Mouse (Mus musculus) left cerebral cortex, postnatal 4 days (tissue): ENCODE measurements around the gene Vps39. TPM values are rescaled to one million over a fixed set of nuclear protein-coding genes. Genes with fewer than 3 reads are reported as not detected.

Source experiments
- DNase-seq: peaks from one replicate; pipeline ENCODE4 v3.0.0-alpha.2; 2022
- intact Hi-C: fragments of 180-260 bp; cut with DNase I; formaldehyde crosslinking; loops from one replicate; pipeline ENCODE4 v1.15.1; 2025
- total RNA-seq, 2 experiments: library from RNA; stranded (reverse); gene quantifications; 2 replicates each; pipeline ENCODE4 v1.2.3; 2021

Vps39 gene
- total RNA-seq, 2 experiments from 2014 or later, result 48.4 to 53.7 TPM

DNA sequence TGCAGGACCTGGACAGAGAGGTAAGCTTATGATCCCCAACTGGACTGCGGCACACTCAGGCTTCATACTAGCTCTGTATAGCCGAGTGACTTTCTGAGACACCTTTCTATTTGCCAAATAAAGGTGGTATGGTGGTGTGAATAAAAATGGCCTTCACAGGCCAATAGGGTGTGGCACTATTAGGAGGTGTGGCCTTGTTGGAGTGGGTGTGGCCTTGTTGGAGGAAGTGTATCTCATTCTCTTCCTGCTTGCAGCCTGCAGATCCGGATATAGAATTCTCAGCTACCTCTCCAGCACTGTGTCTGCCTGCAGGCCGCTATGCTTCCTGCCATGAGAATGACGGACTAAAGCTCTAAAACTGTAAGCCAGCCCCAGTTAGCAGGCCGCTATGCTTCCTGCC is 51.9 kb downstream of the Vps39 start:
- intact Hi-C loops, result no loop called here
- no peak for DNase-seq

DNA sequence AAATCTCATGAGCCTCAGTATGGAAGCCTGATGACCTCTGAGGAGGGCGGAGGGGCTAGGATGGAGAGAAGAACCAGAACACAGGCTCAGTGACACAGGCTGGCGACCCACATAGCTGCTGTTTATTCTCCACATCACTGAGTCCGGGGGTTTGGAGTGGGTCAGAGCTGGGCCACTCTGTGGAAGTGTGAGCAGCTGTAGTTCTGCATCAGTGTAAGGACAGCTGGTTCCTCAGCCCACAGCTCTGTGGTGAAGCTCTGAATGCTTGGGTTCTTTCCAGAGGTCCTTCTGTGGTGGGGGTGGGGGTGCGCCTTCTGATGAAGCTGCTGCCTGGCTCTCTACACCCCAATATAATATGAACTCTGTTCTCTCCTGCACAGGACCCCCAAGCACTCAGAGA is 53.1 kb downstream of the Vps39 start:
- intact Hi-C loops, result no loop called here
- DNase-seq, result no peak

GRCm38 (mm10) chr2:120296160-120296559 is 56.8 kb downstream of the Vps39 start:
- intact Hi-C loops, result no loop called here
- DNase-seq, result no peak

DNA sequence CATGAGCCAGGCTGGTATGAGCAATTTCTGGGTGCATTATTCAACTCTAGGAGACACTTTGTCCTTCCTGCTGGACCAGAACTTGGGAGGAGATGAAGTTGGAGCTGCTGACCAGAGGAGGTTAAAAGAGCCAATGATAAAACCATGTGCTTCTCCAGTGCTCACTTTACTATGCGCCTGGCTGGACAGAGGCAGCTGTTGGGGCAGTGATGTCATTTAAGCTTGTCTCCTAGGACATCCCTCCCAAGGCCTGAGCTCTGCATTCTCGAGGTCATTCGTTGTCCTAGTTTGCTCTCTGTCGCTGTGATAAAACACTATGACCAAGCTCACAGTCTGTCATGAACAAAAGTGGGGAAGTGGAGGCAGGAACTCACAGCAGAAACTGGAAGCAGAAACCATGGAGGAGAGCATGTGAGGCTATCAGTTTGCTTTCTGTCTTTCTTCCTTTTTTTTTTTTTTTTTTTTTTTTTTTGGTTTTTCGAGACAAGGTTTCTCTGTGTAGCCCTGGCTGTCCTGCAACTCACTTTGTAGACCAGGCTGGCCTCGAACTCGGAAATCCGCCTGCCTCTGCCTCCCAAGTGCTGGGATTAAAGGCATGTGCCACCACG is 61.4 kb downstream of the Vps39 start:
- DNase-seq, result no peak
- intact Hi-C loops, result no loop called here

- no peak for DNase-seq
- intact Hi-C loops, result no loop called here
Observed at GRCm38 (mm10) chr2:120288995-120289394, 63.9 kb downstream of the Vps39 start, which contains the start of gene Pla2g4d. Gene Pla2g4d, minus strand, starts transcription at chr2:120289197.

- intact Hi-C loops, result no loop called here
- no peak for DNase-seq
Observed at GRCm38 (mm10) chr2:120288401-120288800, 64.5 kb downstream of the Vps39 start.

DNA sequence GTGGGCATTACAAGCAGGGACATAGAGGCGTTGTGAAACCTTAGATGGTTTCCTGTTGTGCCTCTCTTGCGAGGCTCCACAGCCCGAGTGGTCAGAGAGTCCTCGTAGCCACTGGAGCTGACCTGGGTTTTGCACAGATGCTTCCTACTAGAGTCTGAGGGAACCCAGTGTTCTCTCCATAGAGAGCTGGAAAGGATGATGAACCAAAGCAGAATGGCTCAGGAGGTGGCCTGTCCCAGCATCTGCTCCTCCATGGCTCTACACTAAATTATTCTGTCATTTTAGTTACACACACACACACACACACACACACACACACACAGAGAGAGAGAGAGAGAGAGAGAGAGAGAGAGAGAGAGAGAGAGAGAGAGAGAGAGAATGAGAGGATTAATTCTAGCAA is 67.3 kb downstream of the Vps39 start:
- intact Hi-C loops, result no loop called here
- no peak for DNase-seq

- no peak for DNase-seq
- intact Hi-C loops, result no loop called here
Observed at GRCm38 (mm10) chr2:120284705-120285104, 68.2 kb downstream of the Vps39 start.

DNA sequence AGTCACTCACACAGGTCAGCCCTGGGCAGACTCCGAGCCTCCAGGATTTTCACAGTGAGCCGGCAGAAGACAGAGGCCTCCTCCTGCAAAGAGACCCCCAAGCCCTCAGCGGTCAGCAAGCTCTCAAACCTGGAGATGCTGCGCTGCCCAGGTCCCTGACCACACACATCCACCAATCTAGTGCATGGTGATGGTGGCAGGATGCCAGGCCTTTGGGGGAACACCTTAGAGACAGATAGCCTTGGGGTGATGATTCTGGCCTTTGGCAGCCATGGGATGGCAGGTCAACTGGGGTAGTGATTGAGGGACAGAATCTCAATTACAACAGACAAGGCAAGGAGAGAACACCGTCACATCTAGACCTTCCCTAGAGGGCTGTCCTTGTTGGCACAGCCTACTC is 68.8 kb downstream of the Vps39 start:
- no peak for DNase-seq
- intact Hi-C loops, result no loop called here

DNA sequence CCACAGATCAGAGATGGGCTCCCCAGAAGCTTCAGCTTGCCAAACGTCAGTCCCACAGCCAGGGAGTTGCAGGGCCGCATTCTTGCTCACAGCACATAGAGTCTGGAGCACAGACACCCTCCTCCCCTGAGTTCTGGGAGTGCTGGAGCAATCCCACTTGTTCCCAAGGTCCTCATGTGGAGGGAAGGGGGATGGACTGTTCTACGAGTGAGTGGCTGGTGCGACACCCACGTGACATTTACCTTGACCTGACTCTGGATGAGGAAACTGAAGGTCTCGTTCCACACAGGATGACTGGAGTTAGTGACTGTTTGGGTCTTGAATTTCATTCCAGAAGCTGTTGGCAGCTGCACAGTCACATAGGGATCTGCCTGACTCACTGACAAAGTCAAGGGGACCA is 69.4 kb downstream of the Vps39 start:
- no peak for DNase-seq
- intact Hi-C loops, result no loop called here

GRCm38 (mm10) chr2:120281221-120281620 is 71.7 kb downstream of the Vps39 start:
- no peak for DNase-seq
- intact Hi-C loops, result no loop called here

- DNase-seq, result peak; percentile 62
- intact Hi-C loops, result loop anchor here (5.0 kb wide), 2 partner anchors 93 to 108 kb away; no protein-coding TSS in a partner anchor
Observed at GRCm38 (mm10) chr2:120279961-120280360, 73.0 kb downstream of the Vps39 start.

GRCm38 (mm10) chr2:120276951-120277350 is 76.0 kb downstream of the Vps39 start:
- DNase-seq, result no peak
- intact Hi-C loops, result loop anchor here (5.0 kb wide), 2 partner anchors 90 to 105 kb away; no protein-coding TSS in a partner anchor

DNA sequence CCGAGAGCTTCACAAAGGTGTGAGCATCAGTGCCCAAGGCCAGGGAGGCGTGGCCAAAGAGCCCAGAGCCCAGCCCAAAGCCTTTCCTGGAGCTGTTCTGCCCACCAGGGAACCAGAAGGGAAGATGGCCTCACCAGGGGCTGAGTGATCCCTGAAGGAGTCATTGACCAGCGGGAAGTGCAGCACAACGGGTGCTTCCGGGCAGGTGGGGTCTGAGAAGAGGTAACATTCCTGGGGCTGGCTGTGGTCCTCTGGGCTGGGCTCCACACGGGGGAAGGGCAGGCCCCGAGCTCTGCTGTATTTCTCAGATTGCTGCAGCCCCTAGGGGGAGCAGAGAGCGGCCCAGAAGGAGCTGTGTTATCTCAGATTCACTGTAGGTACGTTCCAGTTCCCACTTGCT is 84.3 kb downstream of the Vps39 start:
- intact Hi-C loops, result no loop called here
- peak; percentile 24 for DNase-seq

Other genes starting within 250 kb of the Vps39 start
- gene Ehd4, start 198.5 kb downstream of the Vps39 start, total RNA-seq, result 1 to 10 TPM; 6.9 to 9.6 TPM
- 10 to 100 TPM; 42.0 to 42.3 TPM for gene Pla2g4e, start 107.8 kb downstream of the Vps39 start, total RNA-seq
- gene Pla2g4d, start 63.9 kb downstream of the Vps39 start, total RNA-seq, result under 1 TPM; 0.40 to 0.62 TPM
- gene Pla2g4f, start 39.0 kb downstream of the Vps39 start, total RNA-seq, result not detected
- 1 to 10 TPM; 8.3 to 8.9 TPM for gene Ganc, start 50.8 kb upstream of the Vps39 start, total RNA-seq
- 10 to 100 TPM; 29.8 to 33.1 TPM for gene Tmem87a, start 51.0 kb upstream of the Vps39 start, total RNA-seq
- 1 to 10 TPM; 1.6 to 2.7 TPM for gene Capn3, start 102.9 kb upstream of the Vps39 start, total RNA-seq
- gene Zfp106, start 210.7 kb upstream of the Vps39 start, total RNA-seq, result 10 to 100 TPM; 81.7 to 84.5 TPM
- gene Snap23, start 214.5 kb upstream of the Vps39 start, total RNA-seq, result 10 to 100 TPM; 19.8 to 20.0 TPM